Mouse (Mus musculus) kidney, adult 8-10 months (tissue): Measurements from ENCODE around the gene Slc25a13.
A peak's percentile ranks its signal among the peaks of the same experiment; 100 is the strongest.

Experiments
- DNase-seq, 2 experiments: peaks; one replicate each; pipeline ENCODE4 v3.0.0; 2022

The Slc25a13 gene

DNA sequence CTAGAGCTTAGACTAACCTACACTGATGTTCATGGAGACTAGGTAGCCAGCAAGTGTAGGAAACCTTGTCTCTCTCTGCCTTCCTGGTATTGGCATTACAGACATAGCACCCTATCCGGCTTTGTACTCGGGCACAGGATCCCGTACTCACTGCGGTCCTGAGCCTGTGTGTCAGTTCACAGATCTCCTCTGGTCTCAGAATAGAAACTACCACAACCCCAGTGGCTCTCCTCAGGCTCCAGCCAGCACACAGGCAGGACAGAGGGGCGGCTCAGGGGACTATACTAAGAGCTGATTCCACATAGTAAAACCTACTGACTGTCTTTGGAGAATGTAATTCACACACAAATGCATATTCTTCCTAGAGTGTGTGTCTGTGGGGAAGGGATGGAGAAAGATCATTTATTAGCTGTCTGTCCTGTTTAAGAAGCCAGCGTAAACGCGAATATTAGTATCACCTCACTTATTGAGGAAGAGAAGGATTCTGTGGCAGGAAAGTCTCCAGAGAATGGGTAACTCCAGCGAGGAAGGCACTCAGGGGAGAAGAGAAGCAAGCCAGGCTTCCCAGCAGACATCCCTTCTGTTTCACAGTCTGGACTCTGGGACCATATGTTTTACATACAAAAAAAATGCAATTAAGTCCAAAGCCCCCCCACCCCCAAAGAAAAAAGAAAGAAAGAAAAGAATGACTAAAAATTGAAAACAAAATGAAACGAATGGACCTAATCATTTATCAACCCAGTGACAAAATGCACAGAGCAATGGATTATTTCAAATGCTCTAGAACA lies 49.4 kb downstream of the Slc25a13 start:
- DNase-seq = no peak

DNA sequence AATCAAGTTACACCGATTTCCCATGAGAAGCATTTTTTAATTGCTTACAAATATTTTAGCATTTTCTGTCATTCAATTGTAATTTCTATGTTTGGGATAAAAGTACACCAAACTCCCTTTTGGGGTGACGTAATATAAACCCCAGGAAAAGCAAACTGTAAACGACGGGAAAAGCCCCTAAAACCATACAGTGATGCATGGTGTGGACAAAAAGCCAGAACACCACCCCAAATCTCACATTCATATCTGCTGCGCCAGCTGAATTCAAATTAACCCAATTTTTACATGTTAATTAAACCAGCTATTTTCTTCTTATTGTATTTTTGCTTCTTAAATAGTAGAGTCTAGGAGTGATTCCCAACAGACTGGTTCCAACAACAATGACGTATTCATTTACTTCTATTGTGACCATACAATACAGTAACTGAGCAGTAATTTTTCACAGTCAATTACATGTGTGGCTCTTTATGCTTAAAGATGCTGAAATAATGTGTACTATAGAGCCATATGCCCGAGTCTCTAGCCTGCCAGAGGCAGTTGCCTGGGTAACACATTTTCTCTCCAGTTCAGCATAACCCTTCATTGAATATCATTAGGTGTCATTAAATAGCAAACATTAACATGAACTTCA lies 53.9 kb downstream of the Slc25a13 start:
- no peak for DNase-seq

DNA sequence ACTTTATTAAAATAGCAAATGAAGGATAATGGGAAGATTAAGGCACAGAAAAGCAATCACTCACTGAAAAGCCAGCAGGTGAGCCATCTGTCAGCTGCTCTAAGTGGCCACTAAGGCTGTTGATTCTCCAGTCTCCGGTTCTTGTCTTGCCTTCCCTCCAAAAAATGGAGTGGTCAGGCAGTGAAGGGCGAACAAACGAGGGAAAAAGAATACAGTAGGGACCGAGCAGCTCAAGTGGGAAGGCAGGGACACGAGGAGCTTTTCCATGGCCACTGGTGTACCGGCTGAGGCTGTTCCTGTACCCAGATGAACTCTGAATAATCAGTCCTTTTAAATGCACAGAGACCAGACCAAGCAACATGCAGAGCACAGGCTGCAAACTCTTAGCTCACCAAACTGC lies 54.8 kb downstream of the Slc25a13 start:
- DNase-seq = no peak

DNA sequence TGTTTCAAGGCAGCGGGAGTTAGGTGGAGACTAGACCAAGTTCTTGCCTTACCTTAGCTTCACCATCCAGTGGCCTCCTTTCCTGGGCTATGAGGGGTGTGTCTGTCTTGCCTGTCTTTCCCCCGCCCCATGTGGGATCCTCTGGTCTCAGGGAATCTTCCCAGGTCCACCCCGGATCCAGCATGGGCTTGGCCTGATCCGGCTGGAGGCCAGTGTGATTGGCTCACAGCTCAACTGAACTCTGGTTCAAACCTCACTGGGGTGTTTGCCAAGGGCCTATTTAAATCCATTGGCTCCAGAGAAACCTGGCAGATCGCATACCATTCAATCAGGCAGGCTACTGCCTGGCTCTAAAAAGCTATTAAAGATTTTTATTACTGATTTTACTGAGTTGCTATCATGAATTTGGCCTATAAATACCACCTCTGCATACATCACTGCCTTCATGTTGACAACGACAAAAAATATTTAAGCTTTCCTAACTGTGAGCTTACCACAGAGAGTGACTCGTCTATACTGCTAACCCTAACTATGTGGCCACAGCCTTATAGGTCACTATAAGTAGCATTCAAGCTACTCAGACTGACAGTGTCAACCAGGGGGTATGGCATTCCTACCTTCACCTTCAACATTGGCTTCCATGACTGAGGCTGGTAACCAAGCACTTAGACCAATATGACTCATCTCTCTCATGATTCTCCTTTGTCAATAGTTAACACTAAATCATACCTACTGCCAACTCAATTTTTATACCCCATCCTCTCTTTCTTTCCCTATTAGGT lies 56.1 kb downstream of the Slc25a13 start:
- DNase-seq = peak; percentile 23 to 29

DNA sequence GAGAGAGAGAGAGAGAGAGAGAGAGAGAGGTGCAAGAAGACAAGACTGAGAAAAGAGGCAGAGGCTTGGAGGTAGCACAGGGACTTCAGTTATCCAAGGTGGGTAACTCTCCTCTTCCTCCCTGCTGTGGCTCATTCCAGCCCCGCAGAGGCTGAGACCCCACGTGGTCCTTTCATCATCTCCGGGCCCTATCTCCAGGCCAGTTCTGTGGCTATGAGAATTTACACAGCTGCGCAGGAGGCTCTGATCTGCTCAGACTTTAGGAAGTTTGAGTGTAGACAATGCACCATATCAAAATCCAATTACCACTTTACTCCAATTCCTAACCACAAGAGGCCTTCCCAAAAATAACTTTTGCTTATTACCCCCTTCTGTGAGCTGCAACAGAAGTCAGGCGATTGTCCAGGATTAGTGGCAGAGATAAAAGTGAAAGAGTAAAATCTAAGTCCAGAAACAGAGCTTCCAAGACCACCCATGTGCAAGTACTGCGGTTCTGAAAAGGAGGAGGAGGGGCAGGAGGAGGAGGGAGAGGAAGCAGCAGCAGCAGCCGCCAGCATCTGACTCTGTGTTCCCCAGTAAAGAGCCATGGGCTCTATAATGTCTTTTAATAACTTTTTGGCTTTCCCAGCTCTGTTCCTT lies 57.6 kb downstream of the Slc25a13 start:
- DNase-seq = no peak

DNA sequence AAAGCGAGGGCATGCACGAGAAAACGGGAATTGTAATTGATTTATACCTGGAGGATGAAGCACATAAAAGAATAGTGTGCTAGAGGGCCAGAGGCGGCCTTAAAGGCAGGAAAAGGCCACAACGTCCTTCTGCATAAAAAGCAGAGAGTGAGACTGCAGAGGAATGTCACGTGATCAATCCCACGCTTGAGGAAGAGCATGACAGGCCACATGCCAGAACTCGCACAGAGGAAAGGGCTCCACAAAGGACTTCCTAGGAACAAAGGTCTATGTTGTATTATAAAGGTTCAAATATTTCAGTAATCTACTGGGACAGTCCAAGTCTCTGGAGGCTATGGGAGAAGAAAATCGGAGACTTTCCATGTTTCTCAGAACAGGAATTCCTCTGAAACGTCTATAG lies 63.5 kb downstream of the Slc25a13 start:
- peak; percentile 30 to 31 for DNase-seq

DNA sequence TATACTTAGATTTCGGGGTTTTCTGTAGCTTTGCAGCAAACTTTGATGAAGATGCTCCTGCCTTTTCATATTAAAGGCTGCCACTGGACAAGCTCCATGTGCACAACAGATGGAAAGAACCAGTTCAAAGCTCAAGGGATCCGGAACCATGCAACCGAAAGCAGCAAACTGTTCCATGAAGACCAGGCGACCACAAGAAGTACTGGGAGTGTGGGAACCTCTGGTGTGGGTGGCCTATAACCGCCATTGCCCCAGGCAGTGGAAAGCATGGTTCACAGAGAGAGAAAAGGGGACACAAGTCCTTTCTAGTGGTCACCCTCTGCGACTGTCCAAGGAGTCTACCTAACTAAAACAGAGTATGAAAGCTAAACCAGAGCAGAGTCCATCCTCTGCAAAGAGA lies 66.2 kb downstream of the Slc25a13 start:
- DNase-seq = no peak

DNA sequence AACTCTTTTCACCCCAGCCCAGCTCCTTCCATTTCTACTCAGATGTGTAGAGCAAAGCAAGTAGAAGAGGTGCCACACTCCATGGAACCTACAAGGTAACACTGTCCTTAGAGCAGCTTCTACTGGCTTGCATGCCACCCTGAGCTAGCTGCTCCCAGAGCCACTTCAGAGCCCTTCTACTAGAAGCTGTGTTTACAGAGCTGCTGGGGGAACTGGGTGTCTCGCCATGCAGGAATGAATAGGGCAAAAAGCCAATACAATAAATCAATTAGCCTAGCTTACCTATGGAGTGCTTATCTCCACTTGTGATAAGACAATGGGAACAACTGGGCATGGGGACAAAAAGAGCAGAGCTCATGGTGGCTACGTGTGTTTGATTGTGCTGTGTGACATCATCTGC lies 67.2 kb downstream of the Slc25a13 start:
- no peak for DNase-seq

DNA sequence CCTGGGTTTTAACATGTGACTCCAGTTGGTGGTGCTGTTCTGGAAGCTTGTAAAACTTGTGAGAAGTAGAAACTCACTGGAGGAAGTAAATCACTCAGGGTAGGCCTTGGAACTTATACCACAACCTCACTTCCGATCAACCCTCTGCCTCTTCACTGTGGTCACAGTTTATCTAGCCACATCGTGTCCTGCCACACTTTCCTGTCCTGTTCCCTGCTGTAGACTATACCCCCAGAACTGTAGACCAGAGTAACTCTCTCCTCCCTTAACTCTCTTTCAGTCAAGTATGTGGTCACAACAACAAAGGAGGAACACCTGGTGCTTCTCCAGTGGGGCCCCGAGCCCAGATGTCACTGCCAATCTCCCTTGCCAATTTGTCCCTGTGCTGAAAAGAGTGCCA lies 67.6 kb downstream of the Slc25a13 start:
- DNase-seq = no peak

DNA sequence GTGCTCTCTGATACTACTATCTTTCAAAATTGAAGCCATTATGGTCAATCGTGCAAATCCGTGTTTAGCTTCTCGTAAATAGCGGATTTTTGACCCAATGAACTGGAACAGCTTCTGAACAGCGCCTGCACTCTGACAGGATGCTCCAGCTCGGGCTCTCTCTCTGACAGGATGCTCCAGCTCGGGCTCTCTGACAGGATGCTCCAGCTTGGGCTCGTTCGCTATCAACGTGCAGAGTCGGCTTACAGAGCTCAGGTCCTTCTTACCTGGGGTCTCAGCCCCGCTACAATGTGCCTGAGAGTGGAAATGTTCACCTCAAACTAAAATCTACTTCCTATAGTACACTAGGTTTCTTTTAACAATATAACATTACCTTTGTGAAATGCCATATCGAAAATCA lies 71.6 kb downstream of the Slc25a13 start:
- DNase-seq = no peak

DNA sequence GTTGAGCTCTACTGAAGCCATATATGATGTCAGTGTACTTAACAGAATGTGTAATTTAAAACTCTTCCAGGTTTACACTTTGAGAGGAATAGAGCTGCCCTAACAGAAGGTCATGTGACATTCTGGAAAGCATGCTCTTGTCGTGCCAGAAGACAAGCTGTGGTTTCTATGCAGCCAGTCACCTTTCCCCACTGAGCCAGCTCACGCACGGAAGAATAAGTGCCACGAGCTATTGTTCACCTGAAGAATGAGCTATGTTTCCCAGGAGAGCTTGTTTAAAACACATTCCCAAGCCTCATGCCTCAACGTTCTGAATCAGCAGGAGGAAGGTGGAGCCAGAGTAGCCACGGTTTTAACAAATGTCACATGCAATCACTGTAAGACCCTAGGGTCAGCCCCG lies 73.4 kb downstream of the Slc25a13 start:
- DNase-seq = no peak

DNA sequence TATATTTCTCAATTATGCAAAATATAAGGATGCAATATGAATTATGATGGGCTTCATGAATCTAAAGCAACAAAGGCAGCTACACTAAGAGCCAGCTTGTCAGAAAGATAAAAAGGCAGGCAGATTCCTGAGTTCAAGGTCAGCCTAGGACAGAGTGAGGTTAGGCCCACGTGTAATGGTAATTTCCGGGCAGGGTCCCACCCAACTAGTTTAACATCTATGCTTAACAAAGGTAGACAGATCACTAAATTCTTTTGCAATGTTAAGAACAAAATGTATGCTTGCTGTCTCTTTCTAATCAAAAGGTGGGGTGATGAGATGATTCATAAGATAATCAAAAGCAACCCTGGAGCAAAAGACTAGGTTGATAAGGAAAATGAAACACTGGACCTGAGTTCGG lies 76.6 kb downstream of the Slc25a13 start:
- no peak for DNase-seq

DNA sequence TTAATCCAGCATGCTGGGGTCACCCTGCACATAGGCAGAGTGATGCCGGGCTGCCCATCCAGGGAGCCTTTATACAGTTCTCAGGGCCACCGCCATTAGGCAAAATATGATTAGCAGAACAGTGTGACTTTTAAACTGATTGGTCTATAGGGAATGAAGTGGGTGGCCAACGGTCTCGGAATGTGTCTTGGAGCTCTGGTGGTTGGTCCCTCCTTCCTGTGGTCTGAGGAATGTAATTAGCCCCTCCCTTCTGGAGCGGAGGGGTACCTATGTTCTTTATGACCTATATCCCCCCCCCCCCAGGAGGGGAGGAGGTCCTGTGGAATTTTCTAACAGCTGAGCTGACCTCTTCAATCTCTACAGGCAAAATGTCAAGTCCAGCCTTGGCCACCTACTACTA lies 77.9 kb downstream of the Slc25a13 start:
- no peak for DNase-seq

DNA sequence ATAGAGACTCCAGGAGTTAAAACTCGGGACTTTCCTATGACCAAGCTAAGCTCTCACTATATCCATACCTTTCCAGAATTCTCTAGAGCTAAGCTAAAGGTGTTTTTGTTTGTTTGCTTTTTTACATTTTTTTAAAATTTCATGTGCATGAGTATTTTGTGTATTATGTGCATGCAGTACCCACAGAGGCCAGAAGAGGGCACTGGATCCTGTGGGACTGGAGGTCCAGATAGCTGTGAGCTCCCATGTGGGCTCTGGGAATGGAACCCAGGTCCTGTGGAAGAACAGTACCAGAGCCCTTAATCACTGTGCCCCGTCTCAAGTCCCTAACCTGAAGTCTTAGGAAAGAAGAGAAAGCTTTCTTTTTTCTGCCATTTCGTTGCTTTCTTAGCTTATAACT lies 80.2 kb downstream of the Slc25a13 start:
- DNase-seq = no peak

DNA sequence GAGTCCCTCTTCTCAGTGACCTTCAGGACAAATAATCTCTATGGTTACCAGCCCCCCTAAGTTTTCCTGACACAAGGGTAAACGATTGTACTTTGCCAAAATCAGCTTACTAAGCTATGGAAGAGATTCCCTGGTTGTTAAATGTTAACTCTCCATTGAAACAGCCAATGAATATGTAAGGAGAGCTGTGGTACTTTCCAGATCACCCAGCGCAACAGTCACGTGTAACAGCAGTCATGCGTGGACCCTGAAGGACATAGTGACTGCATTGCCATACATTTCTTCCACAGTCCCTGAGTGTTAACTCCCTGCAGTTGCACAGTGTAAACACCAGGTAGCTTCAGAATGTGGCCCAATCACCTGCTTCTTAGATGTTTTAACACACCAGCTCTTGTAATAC lies 82.0 kb downstream of the Slc25a13 start:
- DNase-seq = peak; percentile 74 to 83

DNA sequence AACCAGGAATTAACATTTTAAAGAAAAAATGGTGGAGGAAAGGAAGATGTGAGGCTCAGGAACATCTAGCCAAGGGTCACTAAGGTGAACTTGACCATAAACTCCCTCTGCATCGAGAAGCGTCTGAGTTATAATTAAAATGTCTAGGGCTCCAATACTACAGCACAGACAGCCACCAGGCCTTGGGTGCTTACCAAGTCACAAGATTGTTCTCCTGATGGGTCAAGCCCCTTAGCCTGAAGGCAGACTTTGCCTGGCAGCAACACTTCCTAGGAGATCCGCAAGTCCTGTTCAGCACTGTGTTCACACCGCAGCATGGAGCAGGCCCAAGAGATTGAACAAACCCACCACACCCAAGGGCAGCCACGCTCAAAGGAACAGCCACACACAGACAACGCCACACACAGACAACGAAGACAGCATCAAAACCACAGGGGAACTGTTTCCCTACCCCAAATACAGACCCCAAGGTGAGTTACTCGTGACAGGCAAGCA lies 83.4 kb downstream of the Slc25a13 start:
- DNase-seq = peak in 1 of 2 experiments; percentile 35

DNA sequence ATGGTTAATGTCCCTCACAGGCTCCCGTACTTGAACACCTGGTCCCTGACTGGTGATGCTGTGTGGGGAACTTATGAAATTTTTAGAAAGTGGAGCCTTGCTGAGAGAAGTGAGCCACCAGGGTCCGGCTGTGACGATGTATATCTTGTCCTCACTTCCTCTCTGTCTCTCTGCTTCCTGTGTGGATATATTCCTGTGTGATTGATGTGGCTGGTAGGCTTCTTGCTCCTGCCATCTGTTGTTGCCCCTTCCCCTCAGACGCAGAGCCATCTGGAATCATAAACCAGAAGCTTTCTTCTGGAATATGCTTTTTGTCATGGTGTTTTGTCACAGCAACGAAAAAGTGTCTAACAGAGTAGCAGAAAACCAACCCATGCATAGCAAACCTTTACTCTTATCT lies 84.9 kb downstream of the Slc25a13 start:
- DNase-seq = no peak

DNA sequence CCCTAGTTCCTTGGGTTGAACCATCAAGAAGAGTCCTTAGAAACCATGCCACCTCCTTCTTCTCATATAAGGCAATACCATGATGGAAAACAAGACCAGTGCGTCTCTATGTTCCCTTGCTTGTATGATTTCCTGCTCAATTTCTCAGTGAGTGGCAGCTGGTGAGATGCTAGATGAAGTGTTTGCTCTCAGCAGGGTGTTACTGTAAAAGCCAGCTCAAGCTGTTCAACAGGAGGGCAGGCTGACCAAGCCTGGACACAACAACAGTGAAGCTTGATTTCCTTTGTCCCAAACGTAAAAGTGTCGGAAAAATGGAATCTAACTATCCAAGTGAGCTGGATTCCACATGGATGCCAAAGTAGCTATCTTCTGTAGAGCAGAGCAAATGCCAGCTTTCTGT lies 91.4 kb downstream of the Slc25a13 start:
- no peak for DNase-seq

DNA sequence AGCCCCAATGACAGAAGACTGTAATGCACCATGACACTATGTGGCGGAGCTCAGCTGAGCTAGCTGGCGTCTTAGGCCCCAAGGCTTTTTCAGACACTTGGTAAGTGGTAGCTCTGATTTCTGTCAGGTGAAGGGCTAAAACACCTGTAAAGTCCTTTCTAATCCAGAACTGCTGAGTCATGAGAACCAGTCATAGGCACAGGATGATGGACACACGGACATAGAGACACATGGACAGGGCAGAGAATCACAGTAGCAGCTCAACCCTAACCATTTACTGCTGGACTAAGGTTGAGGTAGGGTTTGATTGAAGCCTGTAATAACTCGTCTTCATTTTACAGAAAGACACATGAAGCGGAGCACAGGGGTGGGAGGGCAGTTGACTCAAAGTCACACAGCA lies 95.1 kb downstream of the Slc25a13 start:
- no peak for DNase-seq

DNA sequence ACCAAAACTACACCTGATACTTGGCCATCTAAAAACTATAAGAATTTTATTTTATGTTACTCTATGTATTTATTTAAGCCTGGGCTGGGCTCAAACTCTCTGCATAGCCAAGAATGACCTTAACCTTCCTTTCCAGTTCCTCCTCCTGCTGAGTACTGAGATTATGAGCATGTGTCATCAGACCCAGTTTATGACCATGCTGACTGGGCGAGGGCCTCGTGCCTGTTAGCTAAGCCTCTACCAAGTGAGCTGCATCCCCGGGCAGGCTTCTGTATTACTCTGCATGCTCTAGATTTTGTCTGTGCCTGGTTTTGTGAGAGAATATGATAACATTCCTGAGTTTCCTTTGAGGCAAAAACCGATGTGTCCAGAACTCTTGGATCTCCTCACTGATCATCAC lies 96.1 kb downstream of the Slc25a13 start:
- DNase-seq = no peak

DNA sequence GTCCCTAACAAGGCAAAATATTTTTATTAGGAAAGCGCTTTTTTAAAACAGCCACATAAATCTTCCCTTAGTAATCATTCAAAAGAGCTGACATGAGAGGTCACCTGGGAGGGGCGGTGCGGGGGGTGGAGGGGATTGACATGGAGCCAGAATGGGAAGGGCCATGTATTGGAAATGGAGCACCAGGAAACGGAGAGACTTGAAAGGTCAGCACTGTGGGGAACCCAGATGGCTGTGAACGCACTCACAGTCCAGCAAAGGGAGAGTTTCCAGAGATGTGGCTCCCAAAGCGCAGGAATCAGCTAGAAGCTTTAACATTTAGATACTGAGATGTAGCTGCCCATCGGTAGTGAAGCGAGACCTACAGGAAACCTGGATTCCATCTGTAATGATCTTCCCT lies 101.2 kb downstream of the Slc25a13 start:
- no peak for DNase-seq

DNA sequence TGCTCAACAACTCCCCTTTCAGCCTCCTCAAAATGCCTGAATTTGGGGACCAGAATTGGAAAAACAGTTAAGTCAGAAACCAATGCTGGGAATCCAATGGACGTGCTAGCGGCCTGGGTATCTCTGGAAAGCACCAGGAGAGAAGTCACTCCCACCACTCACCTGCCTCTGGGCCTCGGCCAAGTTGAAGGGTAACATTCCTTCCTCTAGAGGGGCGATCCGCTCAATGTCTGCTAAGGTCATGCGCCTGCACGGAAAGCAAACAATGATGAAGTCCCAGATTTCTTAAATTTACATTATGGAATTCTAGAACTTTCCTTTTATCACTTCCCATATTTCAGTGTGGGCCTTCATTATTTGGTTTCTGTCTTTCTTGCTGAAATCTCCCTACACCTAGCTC lies 103.2 kb downstream of the Slc25a13 start:
- DNase-seq = no peak

DNA sequence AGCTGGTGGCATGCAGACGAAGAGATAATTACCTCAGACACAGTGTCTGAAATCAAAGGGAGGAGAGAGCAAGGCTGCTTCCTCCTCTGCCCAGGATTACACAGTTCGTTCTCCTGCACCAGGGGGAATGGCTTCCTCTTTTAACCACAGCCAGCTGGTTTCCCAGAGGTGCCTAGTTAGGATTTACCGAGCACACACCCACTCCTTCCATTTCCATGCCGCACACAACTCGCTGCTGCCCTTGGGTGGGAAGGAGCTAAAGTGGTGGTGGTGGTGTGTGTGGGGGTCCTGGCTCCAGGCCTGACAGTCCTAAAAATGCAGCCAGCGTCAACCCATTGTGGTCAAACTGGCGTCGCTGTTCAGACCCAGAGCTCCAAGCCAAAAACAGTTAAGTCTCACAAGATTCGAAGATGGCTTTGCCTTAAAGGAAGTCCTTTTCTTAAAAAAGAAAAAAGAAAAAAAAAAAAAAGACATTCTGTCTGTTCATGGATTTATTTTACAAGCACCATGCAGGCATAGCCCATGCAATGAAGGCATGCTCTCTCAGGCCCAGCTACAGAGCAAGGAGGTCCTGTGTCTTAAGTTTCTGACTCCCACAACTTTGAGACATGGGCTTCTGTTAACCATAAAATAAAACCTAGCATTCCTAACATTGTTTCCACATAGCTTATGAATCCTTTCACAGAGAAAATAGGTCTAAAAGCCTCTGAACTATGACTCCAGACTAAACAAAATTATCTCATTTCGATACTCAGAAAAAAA lies 104.0 kb downstream of the Slc25a13 start:
- DNase-seq = no peak
